ENCODE assay signal across 13 mouse cellular contexts in the genomic region with DNA sequence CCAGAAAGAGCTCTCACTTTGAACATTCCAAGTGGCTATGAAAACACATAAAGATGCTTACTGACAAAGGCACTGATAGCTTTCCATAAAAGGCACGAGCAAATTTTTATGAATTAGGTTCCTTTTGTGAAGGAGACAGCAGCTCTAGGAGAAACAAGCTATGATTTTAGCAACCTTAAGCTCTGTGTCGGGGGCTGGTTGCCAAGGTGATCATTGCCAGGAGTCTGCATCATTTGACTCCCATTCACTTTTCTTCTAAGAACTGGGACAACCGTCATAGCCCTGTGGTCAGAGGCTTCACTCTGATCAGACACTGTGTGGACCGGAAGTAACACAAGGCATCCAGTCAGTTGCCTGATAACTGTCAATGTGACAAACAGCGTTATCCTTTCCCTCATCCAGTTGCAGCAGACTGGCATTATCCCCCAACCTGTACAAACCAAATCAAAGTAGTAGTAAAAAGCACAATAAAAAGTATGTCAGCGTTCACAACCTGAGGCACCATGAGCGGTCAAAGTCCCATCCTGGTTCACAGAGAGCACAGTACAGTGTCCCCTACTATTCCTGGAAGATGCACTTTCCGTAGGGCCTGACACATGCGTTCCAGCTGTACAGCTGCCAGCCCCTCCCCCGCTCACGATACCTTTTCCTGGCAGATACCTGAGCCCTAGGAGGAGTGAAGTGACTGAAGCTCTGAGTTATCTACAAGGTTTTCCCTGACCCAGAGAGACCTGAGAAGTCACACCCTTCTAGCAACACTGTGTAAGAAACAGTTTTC.
DNase-seq lines count a peak whose midpoint lies in the region; ATAC-seq and TF ChIP-seq lines count a peak whose summit lies in the region.
"Had no signal": no experiment of that assay in that cellular context is flagged by ENCODE, and none has a peak within 500 bp of the region (broad histone marks: within the 10 kb centered on the region; RNA-seq: fewer than 3 reads in every experiment).

No protein-coding gene starts in this region.

- no peak overlapping the region for H3K4me3 ChIP-seq in heart, embryonic 10.5 days
- H3K4me3 ChIP-seq in midbrain, embryonic 11.5 days (ENCODE audit: low read depth, low read length): no peak overlapping the region
- H3K4me3 ChIP-seq in midbrain, embryonic 15.5 days: no peak overlapping the region
- H3K4me3 ChIP-seq in heart, postnatal 0 days (ENCODE audit: low read depth, low read length): no peak overlapping the region
- H3K4me3 ChIP-seq in intestine, postnatal 0 days (ENCODE audit: low read depth, low read length): no peak overlapping the region
- H3K4me3 ChIP-seq: embryonic facial prominence, embryonic 12.5 days; limb, embryonic 15.5 days had no signal

- peaks cover 59% of the 10 kb centered on the region for H3K4me1 ChIP-seq in heart, embryonic 10.5 days
- peaks cover 3% of the 10 kb centered on the region; the same call in 1 of the 2 replicates for H3K4me1 ChIP-seq in midbrain, embryonic 11.5 days (ENCODE audit: control insufficient read depth, insufficient read depth, low read length)
- peaks cover 47% of the 10 kb centered on the region for H3K4me1 ChIP-seq in midbrain, embryonic 15.5 days
- peaks cover 15% of the 10 kb centered on the region for H3K4me1 ChIP-seq in heart, postnatal 0 days (ENCODE audit: control insufficient read depth, insufficient read depth)
- H3K4me1 ChIP-seq in intestine, postnatal 0 days (replicated peaks; ENCODE audit: control insufficient read depth, insufficient read depth, low read length): no peaks in the 10 kb centered on the region
- H3K4me1 ChIP-seq: limb, embryonic 15.5 days had no signal

- 70% methylated on average over 11 of the region's 11 CpGs for WGBS in heart, embryonic 10.5 days
- WGBS in midbrain, embryonic 11.5 days: 87% methylated on average over 11 of the region's 11 CpGs
- 74% methylated on average over 11 of the region's 11 CpGs for WGBS in midbrain, embryonic 15.5 days
- 66% methylated on average over 11 of the region's 11 CpGs for WGBS in heart, postnatal 0 days
- 58% methylated on average over 11 of the region's 11 CpGs for WGBS in intestine, postnatal 0 days

- H3K27me3 ChIP-seq in heart, embryonic 10.5 days (ENCODE audit: insufficient read depth, poor library complexity, severe bottlenecking): no peaks in the 10 kb centered on the region
- no peaks in the 10 kb centered on the region for H3K27me3 ChIP-seq in midbrain, embryonic 11.5 days (ENCODE audit: control insufficient read depth, insufficient read depth, low read length)
- no peaks in the 10 kb centered on the region for H3K27me3 ChIP-seq in midbrain, embryonic 15.5 days (replicated peaks)
- H3K27me3 ChIP-seq in heart, postnatal 0 days (ENCODE audit: control insufficient read depth, insufficient read depth, low read length): no peaks in the 10 kb centered on the region
- no peaks in the 10 kb centered on the region for H3K27me3 ChIP-seq in intestine, postnatal 0 days (replicated peaks; ENCODE audit: control insufficient read depth, insufficient read depth, low read length)
- H3K27me3 ChIP-seq: embryonic facial prominence, embryonic 12.5 days; limb, embryonic 15.5 days had no signal

- no peak for ATAC-seq in midbrain, embryonic 11.5 days (ENCODE audit: low FRiP score)
- no peak for ATAC-seq in midbrain, embryonic 15.5 days (replicated peaks)
- ATAC-seq in heart, postnatal 0 days (ENCODE audit: insufficient read depth, low read depth): no peak
- peak; percentile 89 for ATAC-seq in intestine, postnatal 0 days
- ATAC-seq: forebrain, embryonic 14.5 days; lung, postnatal 0 days had no signal

- H3K27ac ChIP-seq in heart, embryonic 10.5 days: peak overlapping the region; percentile 82; the same call in 1 of the 2 replicates
- H3K27ac ChIP-seq in midbrain, embryonic 11.5 days (ENCODE audit: low read depth, low read length): no peak overlapping the region
- H3K27ac ChIP-seq in midbrain, embryonic 15.5 days: no peak overlapping the region
- no peak overlapping the region for H3K27ac ChIP-seq in heart, postnatal 0 days (ENCODE audit: low read depth)
- no peak overlapping the region for H3K27ac ChIP-seq in intestine, postnatal 0 days (ENCODE audit: low read depth, low read length)
- H3K27ac ChIP-seq: embryonic facial prominence, embryonic 12.5 days; limb, embryonic 15.5 days had no signal

- no peaks in the 10 kb centered on the region for H3K9me3 ChIP-seq in heart, embryonic 10.5 days
- no peaks in the 10 kb centered on the region for H3K9me3 ChIP-seq in midbrain, embryonic 11.5 days (ENCODE audit: control insufficient read depth, low read length)
- no peaks in the 10 kb centered on the region for H3K9me3 ChIP-seq in midbrain, embryonic 15.5 days
- H3K9me3 ChIP-seq in heart, postnatal 0 days (replicated peaks; ENCODE audit: control insufficient read depth, low read length): no peaks in the 10 kb centered on the region
- no peaks in the 10 kb centered on the region for H3K9me3 ChIP-seq in intestine, postnatal 0 days (ENCODE audit: control insufficient read depth)
- H3K9me3 ChIP-seq: limb, embryonic 15.5 days had no signal

- H3K36me3 ChIP-seq in heart, embryonic 10.5 days: no peaks in the 10 kb centered on the region
- H3K36me3 ChIP-seq in midbrain, embryonic 11.5 days (ENCODE audit: control insufficient read depth, insufficient read depth, low read length): no peaks in the 10 kb centered on the region
- no peaks in the 10 kb centered on the region for H3K36me3 ChIP-seq in midbrain, embryonic 15.5 days (replicated peaks)
- H3K36me3 ChIP-seq in heart, postnatal 0 days (replicated peaks; ENCODE audit: control insufficient read depth, insufficient read depth, low read length): no peaks in the 10 kb centered on the region
- no peaks in the 10 kb centered on the region for H3K36me3 ChIP-seq in intestine, postnatal 0 days (ENCODE audit: control insufficient read depth, insufficient read depth)
- H3K36me3 ChIP-seq: embryonic facial prominence, embryonic 12.5 days; limb, embryonic 15.5 days had no signal

- no peak overlapping the region for H3K9ac ChIP-seq in midbrain, embryonic 11.5 days (ENCODE audit: low read length)
- no peak overlapping the region for H3K9ac ChIP-seq in midbrain, embryonic 15.5 days
- no peak overlapping the region for H3K9ac ChIP-seq in heart, postnatal 0 days (replicated peaks; ENCODE audit: low read depth, low read length)
- no peak overlapping the region for H3K9ac ChIP-seq in intestine, postnatal 0 days (ENCODE audit: low read depth, low read length)
- H3K9ac ChIP-seq: embryonic facial prominence, embryonic 12.5 days; limb, embryonic 15.5 days had no signal

- TF ChIP-seq EP300 in heart, postnatal 0 days (IDR thresholded peaks at IDR 0.05; ENCODE audit: low read depth): no peak

- H3K4me2 ChIP-seq in midbrain, embryonic 11.5 days: no peak overlapping the region
- no peak overlapping the region for H3K4me2 ChIP-seq in midbrain, embryonic 15.5 days
- no peak overlapping the region for H3K4me2 ChIP-seq in heart, postnatal 0 days (ENCODE audit: low read depth, low read length)
- peak overlapping the region; percentile 32; the same call in 1 of the 2 replicates for H3K4me2 ChIP-seq in intestine, postnatal 0 days (replicated peaks; ENCODE audit: low read depth)
- H3K4me2 ChIP-seq: embryonic facial prominence, embryonic 12.5 days; limb, embryonic 15.5 days had no signal

- no peak for DNase-seq in heart, embryonic 10.5 days (ENCODE audit: low spot score)
- DNase-seq in heart, adult 9 months (ENCODE audit: low spot score in 2 of 2): no peak
- DNase-seq in midbrain, embryonic 11.5 days (ENCODE audit: low spot score, missing footprints): peak; percentile 68
- DNase-seq in heart, postnatal 0 days (ENCODE audit: low spot score): no peak
- no peak for DNase-seq in lung, postnatal 36 days
- DNase-seq: adrenal gland, postnatal 36 days; cerebellum, adult 2 months had no signal

- 0 out of 2 replicates have a peak, but pooled peaks have one; percentile 5 for TF ChIP-seq CTCF in heart, postnatal 0 days (IDR thresholded peaks at IDR 0.05; ENCODE audit: low read depth)
- no peak for TF ChIP-seq CTCF in intestine, postnatal 0 days (IDR thresholded peaks at IDR 0.05; ENCODE audit: low read depth)
